Mouse (Mus musculus): ENCODE measurements around the gene Klk1. TPM values are rescaled to one million over a fixed set of nuclear protein-coding genes. Genes with fewer than 3 reads are reported as not detected.
"Not testable (repeated sequence)": the region's sequence is repeated elsewhere in the genome, so short reads cannot be mapped to it uniquely, and the experiment has no call there.

Gene Klk1
- total RNA-seq, 2 experiments from 2014 or later: not detected

DNA sequence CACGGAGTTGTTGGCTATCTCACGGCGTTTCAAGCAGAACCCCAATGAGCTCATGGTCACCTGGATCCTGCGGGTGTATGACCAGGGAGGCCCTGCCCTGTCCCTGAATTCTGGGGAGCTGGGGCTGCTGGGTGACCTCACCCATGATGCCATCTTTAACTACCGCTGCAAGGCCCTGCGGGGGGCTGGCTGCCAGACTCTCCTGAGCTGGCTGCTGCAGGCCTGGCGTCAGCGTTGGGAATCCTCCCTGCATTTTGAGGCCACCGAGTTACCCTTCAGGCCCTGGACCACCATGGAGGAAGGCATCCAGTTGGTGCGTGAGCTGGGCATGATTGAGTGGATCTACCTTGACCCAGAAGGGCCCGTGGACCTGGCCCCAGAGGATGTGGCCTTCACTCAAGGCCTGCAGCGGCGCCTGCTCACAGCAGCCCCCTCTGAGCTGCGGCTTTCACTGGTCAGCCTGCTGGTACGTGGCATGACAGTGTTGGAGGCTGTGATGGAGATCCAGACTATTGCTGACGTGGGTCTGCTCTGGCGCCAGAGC lies 25.6 kb downstream of the Klk1 start:
- ATAC-seq (replicated peaks; ENCODE audit: poor library complexity, severe bottlenecking): not testable (repeated sequence)

DNA sequence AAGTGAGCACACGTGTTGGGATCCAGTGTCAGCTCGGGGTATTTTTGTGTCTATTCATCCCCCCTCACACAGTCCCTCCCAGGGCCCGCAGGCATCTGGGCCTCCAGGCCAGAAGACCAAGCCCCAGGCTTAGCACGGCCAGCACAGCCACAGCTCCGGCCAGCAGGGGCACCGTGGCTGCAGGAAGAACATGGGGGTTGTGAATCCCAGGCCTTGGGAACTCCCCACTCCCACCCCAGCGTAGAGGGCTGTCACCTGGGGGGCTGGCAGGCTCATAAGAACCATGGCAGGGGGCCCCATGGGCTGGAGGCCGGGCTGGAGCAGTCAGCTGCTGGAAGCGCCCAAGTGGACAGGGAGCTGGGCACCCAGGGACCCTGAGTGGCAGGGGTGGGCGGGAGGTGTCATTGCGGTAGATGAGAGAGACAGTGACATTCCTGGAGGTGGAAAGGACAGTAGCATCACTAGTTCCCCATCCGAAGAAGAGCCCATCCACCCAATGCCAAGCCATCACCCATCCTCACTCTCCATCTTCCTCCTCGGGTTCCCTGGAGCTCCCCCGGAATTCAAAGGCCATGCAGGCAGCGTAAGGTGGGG lies 28.0 kb downstream of the Klk1 start:
- ATAC-seq (replicated peaks; ENCODE audit: poor library complexity, severe bottlenecking): no peak

DNA sequence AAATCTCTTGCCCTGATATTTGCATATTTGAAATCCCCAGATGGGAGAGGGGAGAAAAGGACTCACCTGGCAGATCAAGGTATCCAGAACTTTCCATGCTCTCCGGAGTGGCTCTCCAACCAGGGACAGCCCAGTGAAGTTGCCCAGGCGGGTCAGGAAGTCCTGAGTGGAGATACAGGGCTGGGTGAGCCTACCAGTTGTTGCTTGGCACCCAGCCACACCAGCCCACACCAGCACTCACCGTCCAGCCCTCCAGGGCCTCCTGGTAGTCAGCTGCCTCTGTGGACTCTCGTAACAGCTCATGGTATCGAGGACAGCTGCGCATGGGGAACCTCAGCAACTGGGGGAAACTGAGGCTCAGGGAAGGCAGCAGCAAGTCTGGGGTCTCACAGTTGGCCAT lies 29.8 kb downstream of the Klk1 start:
- no peak for ATAC-seq (replicated peaks; ENCODE audit: poor library complexity, severe bottlenecking)

DNA sequence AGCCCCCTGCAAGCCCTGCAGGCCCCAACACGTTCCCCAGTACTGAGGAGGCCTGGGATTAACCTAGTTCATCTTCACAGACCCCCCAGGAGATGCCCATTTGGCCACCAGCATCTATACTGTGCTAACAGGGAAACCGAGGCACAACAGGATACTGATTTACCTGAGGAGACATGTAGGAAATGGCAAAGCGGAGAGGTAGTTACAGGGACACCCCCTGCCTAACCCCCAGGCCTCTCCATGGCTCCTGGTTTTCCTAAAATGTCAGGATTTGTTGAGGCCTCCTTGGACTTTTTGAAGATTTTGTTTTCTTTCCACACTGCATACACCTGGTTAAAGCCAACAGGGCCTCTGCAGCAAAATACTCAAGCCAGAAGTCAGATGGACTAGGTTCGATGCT lies 32.1 kb downstream of the Klk1 start, which contains the start of gene Acp4:
Acp4 (minus strand) TSS at position 101 of the 400 bp plus-strand sequence.
- ATAC-seq (replicated peaks; ENCODE audit: poor library complexity, severe bottlenecking): no peak

DNA sequence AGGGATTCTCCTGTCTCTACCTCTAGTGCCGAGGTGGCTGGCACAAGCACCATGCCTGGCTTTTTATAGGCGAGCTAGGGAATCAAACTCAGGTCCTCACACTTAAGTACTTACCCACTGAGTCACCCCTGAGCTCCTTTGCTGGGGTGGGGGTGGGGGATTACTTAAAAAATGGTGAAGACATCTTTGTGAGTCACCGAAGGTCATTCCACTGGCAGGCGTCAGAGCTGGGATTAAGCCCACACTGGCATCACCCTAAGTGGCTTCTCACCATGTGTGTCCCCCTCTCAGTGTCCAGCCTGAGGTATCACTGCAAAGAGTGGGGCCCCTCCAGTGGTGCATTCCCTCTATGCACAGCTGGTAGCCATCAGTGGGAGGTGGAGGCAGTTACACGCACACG lies 35.2 kb downstream of the Klk1 start:
- ATAC-seq (replicated peaks; ENCODE audit: poor library complexity, severe bottlenecking): no peak

DNA sequence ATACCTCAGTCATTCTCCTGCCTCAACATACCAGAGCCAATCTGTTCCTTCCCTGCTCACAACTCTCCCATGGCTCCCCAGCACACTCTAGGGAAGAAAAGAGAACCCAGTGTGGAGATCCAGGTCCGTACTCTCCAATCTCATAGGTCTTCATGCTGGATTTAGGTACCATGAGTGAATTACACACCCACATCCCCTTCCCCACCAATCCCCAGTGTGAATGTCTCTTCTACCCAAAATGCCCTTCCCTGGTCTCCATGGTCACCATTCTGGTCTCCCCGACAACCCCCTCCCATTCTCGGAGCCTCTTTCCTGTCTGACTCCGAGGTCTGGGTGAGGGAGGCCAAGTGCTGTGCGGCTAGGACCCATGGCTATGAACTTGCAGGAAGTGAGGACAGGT lies 36.0 kb downstream of the Klk1 start, which contains the start of gene Gm15517:
Gm15517 (plus strand) TSS at position 301 of the 400 bp plus-strand sequence.
- no peak for ATAC-seq (replicated peaks; ENCODE audit: poor library complexity, severe bottlenecking)

DNA sequence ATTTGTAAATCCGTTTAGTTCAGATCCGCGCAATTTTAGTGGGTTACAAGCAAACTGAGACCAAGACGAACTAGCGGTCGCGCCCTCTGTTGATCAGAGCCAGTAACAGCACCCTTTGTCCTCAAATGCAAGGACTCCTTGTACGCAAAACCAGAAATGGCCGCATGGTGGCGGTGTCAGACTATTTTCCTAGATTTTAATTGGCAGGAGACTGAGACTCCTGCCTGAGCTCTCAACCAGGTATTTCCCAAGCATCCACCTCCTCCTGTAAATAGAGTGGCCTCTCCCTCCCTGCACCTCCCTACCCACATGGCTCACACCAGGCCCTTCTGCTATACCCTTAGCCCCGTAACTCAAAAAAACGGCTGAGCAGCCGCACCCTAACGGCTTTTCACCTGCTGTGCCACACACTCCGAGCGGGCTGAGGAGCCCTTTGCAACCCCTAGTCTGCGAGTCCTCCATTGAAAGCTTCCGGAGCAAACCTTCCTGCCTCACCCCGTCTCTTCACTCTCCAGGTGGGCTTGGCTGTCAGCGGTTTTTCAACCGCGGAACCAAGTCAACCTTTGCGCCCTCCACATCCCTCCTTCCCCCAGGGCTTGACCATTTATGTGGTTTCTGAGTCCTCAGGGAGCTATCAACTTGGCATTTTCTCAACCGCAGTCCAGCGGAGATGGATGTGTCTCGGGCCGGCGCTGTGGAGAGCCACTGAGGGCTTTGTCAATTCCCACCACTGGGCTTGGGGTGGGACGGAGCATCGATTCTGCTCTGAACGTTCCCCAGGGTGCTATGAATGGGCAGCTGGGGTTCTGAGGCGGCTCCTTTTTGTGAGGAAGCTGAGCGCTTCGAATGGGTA lies 37.9 kb downstream of the Klk1 start:
- ATAC-seq (replicated peaks; ENCODE audit: poor library complexity, severe bottlenecking): peak; percentile 94

DNA sequence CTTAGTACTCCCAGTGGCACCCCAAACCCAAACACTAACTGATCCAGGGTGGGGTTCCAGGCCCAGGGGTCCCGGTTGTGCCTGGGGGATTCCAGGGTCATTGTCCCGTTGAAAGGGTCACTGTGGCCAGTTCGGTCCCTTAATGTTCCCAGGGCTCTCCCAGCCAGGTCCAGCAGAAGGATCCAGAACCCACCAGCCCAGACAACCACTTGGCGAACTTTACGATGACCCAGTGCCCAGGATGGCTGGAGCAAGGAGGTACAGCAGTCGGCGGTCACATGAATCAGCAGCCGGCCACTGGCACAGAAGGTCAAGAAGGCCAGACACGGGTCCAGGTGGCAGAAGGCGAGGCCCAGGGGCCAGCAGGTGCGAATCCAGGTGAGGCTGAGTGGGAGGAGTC lies 43.0 kb downstream of the Klk1 start:
- no peak for ATAC-seq (replicated peaks; ENCODE audit: poor library complexity, severe bottlenecking)

DNA sequence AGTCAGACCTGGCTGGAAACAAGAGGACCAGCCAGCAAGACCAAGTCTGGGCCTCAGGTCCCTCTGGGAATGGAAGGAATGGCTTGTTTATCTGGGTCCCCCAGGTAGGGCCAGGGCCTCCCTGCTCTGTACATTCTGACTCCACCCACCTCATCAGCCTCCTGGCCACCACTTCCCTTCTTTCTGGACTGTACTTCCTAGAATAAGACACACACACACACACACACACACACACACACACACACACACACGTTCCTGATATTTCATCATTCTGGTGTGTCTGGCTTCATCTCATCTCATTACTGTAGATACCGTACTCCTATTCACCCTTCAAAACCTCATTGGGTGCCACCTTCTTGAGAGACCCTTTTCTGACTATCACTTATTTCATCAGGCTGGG lies 44.2 kb downstream of the Klk1 start:
- peak; percentile 44 for ATAC-seq (replicated peaks; ENCODE audit: poor library complexity, severe bottlenecking)

DNA sequence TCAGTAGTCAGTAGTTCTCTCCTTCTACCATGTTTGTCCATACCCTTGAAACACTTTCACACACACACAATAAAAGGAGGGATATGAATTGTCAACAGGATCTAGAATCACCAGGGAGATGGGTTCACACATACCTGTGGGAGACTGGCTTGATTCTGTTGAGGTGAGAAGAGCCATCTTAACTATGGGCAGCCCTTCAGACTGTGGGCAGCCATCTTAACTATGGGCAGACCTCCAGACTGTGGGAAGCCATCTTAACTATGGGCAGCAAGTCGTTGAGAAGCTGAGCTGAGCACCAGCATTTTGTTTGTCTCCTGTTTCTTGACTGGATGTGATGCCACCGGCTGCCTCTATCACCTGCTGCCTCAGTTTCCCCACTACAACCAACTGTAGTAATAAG lies 46.1 kb downstream of the Klk1 start:
- ATAC-seq (replicated peaks; ENCODE audit: poor library complexity, severe bottlenecking): no peak

DNA sequence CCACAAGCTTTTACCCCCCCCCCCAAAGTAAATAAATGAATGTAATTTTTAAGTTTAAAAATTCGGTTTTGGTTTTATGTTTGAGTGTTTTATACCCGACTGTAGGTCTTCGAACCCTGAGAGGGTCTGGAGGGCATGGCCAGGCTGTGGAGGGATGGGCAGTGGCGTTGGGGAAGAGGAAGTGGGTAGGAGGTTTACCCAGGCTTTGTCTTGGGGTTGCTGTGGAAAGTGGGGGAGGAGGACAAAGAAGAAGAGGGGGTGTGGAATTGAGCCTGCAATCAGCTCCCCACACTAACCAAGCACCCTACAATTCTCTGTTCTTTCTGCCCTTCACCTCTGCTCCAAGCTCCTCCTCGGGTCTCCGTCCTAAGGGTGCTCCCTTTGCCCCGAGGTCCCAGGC lies 47.4 kb downstream of the Klk1 start:
- peak; percentile 60 for ATAC-seq (replicated peaks; ENCODE audit: poor library complexity, severe bottlenecking)

DNA sequence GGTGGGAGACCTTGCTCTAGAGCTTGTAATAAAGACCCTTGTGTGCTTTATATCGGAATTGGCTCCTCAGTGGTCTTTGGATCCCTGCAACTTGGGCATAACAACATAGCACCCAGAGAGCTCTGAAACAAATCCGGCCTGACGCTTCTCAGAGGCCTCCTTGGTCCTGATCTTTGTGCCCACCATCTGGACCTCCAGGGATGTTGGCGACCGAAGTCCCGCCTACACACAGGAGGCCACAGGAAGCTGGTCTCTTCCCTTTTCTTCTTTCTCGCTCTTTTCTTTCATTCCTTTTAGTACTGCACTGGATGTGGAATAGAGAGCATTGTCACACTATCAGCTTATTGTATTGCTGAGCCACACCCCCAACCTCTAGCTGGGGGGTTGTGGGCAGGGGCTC lies 48.3 kb downstream of the Klk1 start:
- ATAC-seq (replicated peaks; ENCODE audit: poor library complexity, severe bottlenecking): no peak

DNA sequence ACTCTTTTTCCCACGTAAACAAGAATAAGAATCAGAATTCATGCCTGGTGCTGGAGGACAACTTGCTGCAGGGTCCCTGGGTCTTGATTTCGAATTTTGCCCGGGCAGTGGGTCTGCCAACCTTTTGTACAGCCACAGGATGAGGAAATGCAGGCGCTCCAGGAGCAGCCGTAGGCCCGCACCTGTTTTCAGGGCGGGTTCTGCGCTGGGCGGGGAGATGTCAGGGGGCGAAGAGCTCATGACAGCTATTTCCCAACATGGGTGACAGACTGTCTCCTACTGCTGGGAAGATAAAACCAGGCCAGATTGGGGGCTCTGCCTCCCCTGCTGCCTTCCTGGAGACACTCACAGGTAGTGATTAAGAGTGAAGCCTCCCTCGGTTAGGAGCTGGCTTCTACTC lies 48.9 kb downstream of the Klk1 start:
- ATAC-seq (replicated peaks; ENCODE audit: poor library complexity, severe bottlenecking): no peak

DNA sequence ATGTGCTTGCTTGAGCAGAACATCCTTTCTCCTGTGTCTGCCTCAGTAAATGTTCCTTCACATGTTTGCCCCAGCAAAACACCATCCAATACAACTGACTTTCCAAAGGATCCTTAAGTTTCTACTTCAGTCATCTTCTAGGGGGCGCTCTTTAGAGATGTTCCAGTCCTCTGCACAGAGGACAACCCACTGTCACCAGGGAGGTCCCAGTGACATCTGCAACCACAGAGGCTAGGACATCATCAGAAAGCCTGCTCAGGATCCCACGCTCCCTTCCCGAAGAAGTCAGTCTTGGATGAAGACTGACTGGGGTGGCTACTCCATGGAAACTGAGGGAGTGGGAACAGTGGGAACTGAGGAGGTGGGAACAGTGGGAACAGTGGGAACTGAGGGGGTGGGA lies 50.4 kb downstream of the Klk1 start:
- ATAC-seq (replicated peaks; ENCODE audit: poor library complexity, severe bottlenecking): no peak

DNA sequence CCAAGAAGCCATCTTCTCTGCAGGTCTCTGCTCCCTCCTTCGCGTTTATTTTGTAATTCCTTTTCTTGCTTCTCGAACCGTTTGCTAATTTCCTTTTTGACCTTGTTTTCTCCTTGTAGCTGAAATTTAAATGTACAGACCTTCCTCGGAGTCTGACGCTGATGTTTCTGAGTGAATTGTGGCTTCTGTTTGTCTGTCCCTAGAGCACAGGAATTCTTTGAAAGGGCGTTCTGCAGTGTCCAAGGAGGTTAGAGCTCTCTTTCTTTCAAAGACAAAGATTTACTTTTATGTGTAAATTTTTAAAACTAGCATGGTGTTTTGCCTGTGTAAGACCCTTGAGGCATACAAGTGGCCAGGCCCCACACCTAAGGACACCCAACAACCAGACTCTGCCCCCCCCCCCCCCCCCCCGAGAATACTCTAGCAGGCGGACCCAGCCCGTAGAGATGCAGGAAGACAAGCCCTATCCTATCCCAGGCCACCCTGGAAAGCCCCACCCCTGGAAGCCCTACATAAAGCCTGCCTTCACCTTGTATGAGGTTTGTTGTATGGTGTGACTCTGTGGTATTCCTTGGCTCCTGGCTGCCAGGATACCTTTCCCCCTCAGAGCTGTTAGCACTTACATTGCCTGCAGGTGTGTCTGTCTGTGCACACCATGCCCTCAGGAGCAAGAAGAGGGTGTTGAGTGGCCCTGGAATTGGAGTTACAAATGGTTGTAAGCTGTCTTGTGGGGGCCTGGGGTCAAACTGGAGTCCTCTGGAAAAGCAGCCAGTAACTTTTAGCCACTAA lies 51.5 kb downstream of the Klk1 start:
- ATAC-seq (replicated peaks; ENCODE audit: poor library complexity, severe bottlenecking): no peak

DNA sequence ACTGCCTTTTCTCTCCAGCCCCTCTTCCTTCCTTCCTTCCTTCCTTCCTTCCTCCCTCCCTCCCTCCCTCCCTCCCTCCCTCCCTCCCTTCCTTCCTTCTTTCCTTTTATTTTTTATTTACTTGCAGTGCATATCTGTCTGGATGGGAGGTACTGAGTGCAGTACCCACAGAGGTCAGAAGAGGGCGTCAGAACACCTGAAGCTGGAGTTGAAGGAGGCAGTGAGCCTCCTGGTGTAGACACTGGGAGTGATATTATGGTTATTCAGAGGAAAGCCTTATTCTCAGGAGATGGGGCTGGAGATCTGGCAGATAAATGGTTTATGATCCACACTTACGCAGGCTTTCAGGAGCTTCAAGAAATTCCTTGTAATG lies 52.1 kb downstream of the Klk1 start:
- ATAC-seq (replicated peaks; ENCODE audit: poor library complexity, severe bottlenecking): peak; percentile 36; the same call in 1 of the 2 replicates

Other genes starting within 250 kb of the Klk1 start
- not detected in 2 replicates for gene Klk1b9, start 249.3 kb upstream of the Klk1 start, total RNA-seq (2014; fragmentation: Nextera tagmentation)
- gene Klk1b9, start 249.3 kb upstream of the Klk1 start, total RNA-seq (2017): not detected in 2 replicates
- gene Klk1b11, start 229.5 kb upstream of the Klk1 start, total RNA-seq (2014; fragmentation: Nextera tagmentation): not detected in 2 replicates
- not detected in 2 replicates for gene Klk1b11, start 229.5 kb upstream of the Klk1 start, total RNA-seq (2017)
- not detected in 2 replicates for gene Klk1b26, start 213.2 kb upstream of the Klk1 start, total RNA-seq (2014; fragmentation: Nextera tagmentation)
- gene Klk1b26, start 213.2 kb upstream of the Klk1 start, total RNA-seq (2017): not detected in 2 replicates
- gene Klk1b27, start 173.1 kb upstream of the Klk1 start, total RNA-seq (2014; fragmentation: Nextera tagmentation): not detected in 2 replicates
- gene Klk1b27, start 173.1 kb upstream of the Klk1 start, total RNA-seq (2017): not detected in 2 replicates
- gene Klk1b21, start 123.0 kb upstream of the Klk1 start, total RNA-seq (2014; fragmentation: Nextera tagmentation): not detected in 2 replicates
- gene Klk1b21, start 123.0 kb upstream of the Klk1 start, total RNA-seq (2017): not detected in 2 replicates
- gene Klk1b22, start 112.7 kb upstream of the Klk1 start, total RNA-seq (2014; fragmentation: Nextera tagmentation): not detected in 2 replicates
- not detected in 2 replicates for gene Klk1b22, start 112.7 kb upstream of the Klk1 start, total RNA-seq (2017)
- not detected in 2 replicates for gene Klk1b16, start 88.6 kb upstream of the Klk1 start, total RNA-seq (2014; fragmentation: Nextera tagmentation)
- not detected in 2 replicates for gene Klk1b16, start 88.6 kb upstream of the Klk1 start, total RNA-seq (2017)
- gene Klk1b24, start 37.1 kb upstream of the Klk1 start, total RNA-seq (2014; fragmentation: Nextera tagmentation): not detected in 2 replicates
- gene Klk1b24, start 37.1 kb upstream of the Klk1 start, total RNA-seq (2017): not detected in 2 replicates
- not detected in 2 replicates for gene Klk1b3, start 27.2 kb upstream of the Klk1 start, total RNA-seq (2014; fragmentation: Nextera tagmentation)
- not detected in 2 replicates for gene Klk1b3, start 27.2 kb upstream of the Klk1 start, total RNA-seq (2017)
- not detected in 2 replicates for gene Klk1b4, start 17.9 kb upstream of the Klk1 start, total RNA-seq (2014; fragmentation: Nextera tagmentation)
- not detected in 2 replicates for gene Klk1b4, start 17.9 kb upstream of the Klk1 start, total RNA-seq (2017)
- gene Klk1b5, start 9.4 kb upstream of the Klk1 start, total RNA-seq (2014; fragmentation: Nextera tagmentation): not detected in 2 replicates
- gene Klk1b5, start 9.4 kb upstream of the Klk1 start, total RNA-seq (2017): not detected in 2 replicates
- gene Gm36864, start 10.8 kb downstream of the Klk1 start, total RNA-seq (2014; fragmentation: Nextera tagmentation): not detected in 2 replicates
- gene Gm36864, start 10.8 kb downstream of the Klk1 start, total RNA-seq (2017): not detected in 2 replicates
- gene 1700028J19Rik, start 21.3 kb downstream of the Klk1 start, total RNA-seq (2014; fragmentation: Nextera tagmentation): 1.2 TPM in 1 of 2 replicates, not detected in the other
- gene 1700028J19Rik, start 21.3 kb downstream of the Klk1 start, total RNA-seq (2017): 0.67 TPM in 1 of 2 replicates, not detected in the other
- 95.5 and 132 TPM in 2 replicates for gene 2410002F23Rik, start 21.4 kb downstream of the Klk1 start, total RNA-seq (2014; fragmentation: Nextera tagmentation)
- gene 2410002F23Rik, start 21.4 kb downstream of the Klk1 start, total RNA-seq (2017): 63.5 and 86.2 TPM in 2 replicates
- not detected in 2 replicates for gene Acp4, start 32.0 kb downstream of the Klk1 start, total RNA-seq (2014; fragmentation: Nextera tagmentation)
- 0.26 TPM in 1 of 2 replicates, not detected in the other for gene Acp4, start 32.0 kb downstream of the Klk1 start, total RNA-seq (2017)
- not detected in 2 replicates for gene Gm15517, start 36.1 kb downstream of the Klk1 start, total RNA-seq (2014; fragmentation: Nextera tagmentation)
- gene Gm15517, start 36.1 kb downstream of the Klk1 start, total RNA-seq (2017): not detected in 2 replicates
- 2.5 and 3.7 TPM in 2 replicates for gene Clec11a, start 81.5 kb downstream of the Klk1 start, total RNA-seq (2014; fragmentation: Nextera tagmentation)
- 4.4 and 4.8 TPM in 2 replicates for gene Clec11a, start 81.5 kb downstream of the Klk1 start, total RNA-seq (2017)
- gene Shank1, start 84.9 kb downstream of the Klk1 start, total RNA-seq (2014; fragmentation: Nextera tagmentation): not detected in 2 replicates
- gene Shank1, start 84.9 kb downstream of the Klk1 start, total RNA-seq (2017): not detected in 2 replicates
- 1.1 TPM in 1 of 2 replicates, not detected in the other for gene Syt3, start 158.7 kb downstream of the Klk1 start, total RNA-seq (2014; fragmentation: Nextera tagmentation)
- 0.15 TPM in 1 of 2 replicates, not detected in the other for gene Syt3, start 158.7 kb downstream of the Klk1 start, total RNA-seq (2017)
- gene 1700008O03Rik, start 160.5 kb downstream of the Klk1 start, total RNA-seq (2014; fragmentation: Nextera tagmentation): 4.1 TPM in 1 of 2 replicates, not detected in the other
- 1.8 and 2.4 TPM in 2 replicates for gene 1700008O03Rik, start 160.5 kb downstream of the Klk1 start, total RNA-seq (2017)
- gene Lrrc4b, start 203.7 kb downstream of the Klk1 start, total RNA-seq (2014; fragmentation: Nextera tagmentation): not detected in 2 replicates
- not detected in 2 replicates for gene Lrrc4b, start 203.7 kb downstream of the Klk1 start, total RNA-seq (2017)
- gene Aspdh, start 240.0 kb downstream of the Klk1 start, total RNA-seq (2014; fragmentation: Nextera tagmentation): not detected in 2 replicates
- gene Aspdh, start 240.0 kb downstream of the Klk1 start, total RNA-seq (2017): not detected in 2 replicates
- gene Josd2, start 242.6 kb downstream of the Klk1 start, total RNA-seq (2014; fragmentation: Nextera tagmentation): 26.4 and 62.3 TPM in 2 replicates
- gene Josd2, start 242.6 kb downstream of the Klk1 start, total RNA-seq (2017): 15.9 and 31.2 TPM in 2 replicates